In the genomic region with DNA sequence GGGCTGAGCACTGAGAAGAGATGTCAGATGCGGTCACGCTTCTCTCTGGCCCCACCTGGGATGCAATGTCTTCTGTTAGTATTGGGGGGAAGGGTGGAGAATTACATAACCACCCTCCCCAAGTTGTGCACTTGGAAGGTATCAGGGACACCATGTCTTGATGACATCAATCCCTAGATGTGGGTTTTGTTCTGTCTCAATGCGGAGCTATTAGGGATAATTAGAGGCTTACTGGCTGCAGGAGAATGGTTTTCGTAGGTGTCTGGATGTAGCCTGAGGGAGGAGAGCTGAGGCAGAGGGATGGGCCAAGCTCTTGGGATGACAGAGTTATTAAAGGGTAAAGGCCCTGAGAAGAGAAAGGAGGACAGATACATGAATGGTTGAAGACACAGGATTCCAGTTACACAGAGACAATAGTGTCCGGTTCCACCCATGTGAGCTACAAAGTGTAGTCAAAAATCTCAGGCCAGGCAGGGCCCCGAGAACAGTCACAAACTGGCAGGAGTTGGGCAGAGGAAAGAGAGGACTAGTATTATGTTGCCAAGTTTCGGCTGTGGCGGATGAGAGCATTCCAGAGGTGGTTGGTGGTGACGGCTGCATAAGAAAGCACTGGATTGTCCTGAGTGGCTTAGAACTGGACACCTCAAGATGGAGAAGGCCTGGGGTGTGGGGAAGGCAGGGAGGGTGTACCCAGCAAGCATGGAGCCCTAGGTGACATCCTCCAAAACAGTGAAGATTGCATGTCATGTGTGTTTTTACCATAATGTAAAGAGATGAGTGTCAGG, we compare ENCODE assay signal across 33 mouse cellular contexts. TPM values are rescaled to one million over a fixed set of nuclear protein-coding genes. Genes with fewer than 3 reads are reported as not detected.
DNase-seq lines count a peak whose midpoint lies in the region; ATAC-seq and TF ChIP-seq lines count a peak whose summit lies in the region.
"Had no signal": no experiment of that assay in that cellular context is flagged by ENCODE, and none has a peak within 500 bp of the region (broad histone marks: within the 10 kb centered on the region; RNA-seq: fewer than 3 reads in every experiment).

No protein-coding gene starts in this region.

- peaks cover 35% of the 10 kb centered on the region for H3K4me1 ChIP-seq in cerebellum, adult 2 months (ENCODE audit: control insufficient read depth, insufficient read depth, low read length)
- peaks cover 38% of the 10 kb centered on the region for H3K4me1 ChIP-seq in heart, embryonic 15.5 days (replicated peaks)
- H3K4me1 ChIP-seq: embryonic facial prominence, embryonic 13.5 days; hindbrain, embryonic 10.5 days; hindbrain, embryonic 15.5 days; lung, embryonic 15.5 days; stomach, embryonic 15.5 days had no signal

- no peak overlapping the region for H3K4me2 ChIP-seq in heart, embryonic 15.5 days
- H3K4me2 ChIP-seq: embryonic facial prominence, embryonic 13.5 days; hindbrain, embryonic 15.5 days; kidney, embryonic 15.5 days; lung, embryonic 15.5 days; midbrain, embryonic 11.5 days; stomach, embryonic 15.5 days had no signal

- 77% methylated on average over 9 of the region's 9 CpGs for WGBS in cerebellum, adult 2 months
- WGBS in heart, embryonic 15.5 days: 68% methylated on average over 9 of the region's 9 CpGs

- H3K4me3 ChIP-seq in cerebellum, adult 2 months (replicated peaks; ENCODE audit: insufficient read depth, low read depth, low read length): no peak overlapping the region
- H3K4me3 ChIP-seq in heart, embryonic 15.5 days: no peak overlapping the region
- no peak overlapping the region for H3K4me3 ChIP-seq in left cerebral cortex, adult 2 months
- H3K4me3 ChIP-seq: embryonic facial prominence, embryonic 13.5 days; erythroblast, embryonic 14.5 days; hindbrain, embryonic 10.5 days; hindbrain, embryonic 15.5 days; kidney, embryonic 15.5 days; lung, embryonic 15.5 days; stomach, embryonic 15.5 days had no signal

- intact Hi-C loops in heart, postnatal 14 days (cut with DNase I): no loop called here
- intact Hi-C loops in left cerebral cortex, adult 2 months (cut with DNase I): no loop called here
- intact Hi-C loops in left cerebral cortex, postnatal 4 days (cut with DNase I): no loop called here

- peaks cover 14% of the 10 kb centered on the region; the same call in 1 of the 2 replicates for H3K36me3 ChIP-seq in heart, embryonic 15.5 days
- H3K36me3 ChIP-seq: embryonic facial prominence, embryonic 13.5 days; hindbrain, embryonic 10.5 days; hindbrain, embryonic 15.5 days; kidney, embryonic 15.5 days; lung, embryonic 15.5 days; stomach, embryonic 15.5 days had no signal

- no peak for TF ChIP-seq CTCF in cerebellum, adult 2 months (IDR thresholded peaks at IDR 0.05; ENCODE audit: borderline replicate concordance, insufficient read depth, low read depth, low read length)
- TF ChIP-seq CTCF in left cerebral cortex, adult 2 months (IDR thresholded peaks at IDR 0.05): no peak

- H3K9me3 ChIP-seq in heart, embryonic 15.5 days (replicated peaks): no peaks in the 10 kb centered on the region
- H3K9me3 ChIP-seq: hindbrain, embryonic 15.5 days; kidney, embryonic 15.5 days; lung, embryonic 15.5 days; stomach, embryonic 15.5 days had no signal

- H3K9ac ChIP-seq in heart, embryonic 15.5 days: no peak overlapping the region
- H3K9ac ChIP-seq: embryonic facial prominence, embryonic 13.5 days; forebrain, postnatal 0 days; hindbrain, embryonic 15.5 days; kidney, embryonic 15.5 days; liver, embryonic 14.5 days; lung, embryonic 15.5 days; stomach, embryonic 15.5 days had no signal

- TF ChIP-seq POLR2A in cerebellum, adult 2 months (IDR thresholded peaks at IDR 0.05; ENCODE audit: borderline replicate concordance, insufficient read depth, low read length): no peak

- no peak for DNase-seq in cerebellum, adult 2 months
- DNase-seq in cerebellum, adult 9-10 months: no peak
- DNase-seq in heart, postnatal 14 days: no peak
- DNase-seq in left cerebral cortex, adult 2 months (ENCODE audit: extremely low spot score in 1 of 2, low spot score in 2 of 2): no peak
- no peak for DNase-seq in left cerebral cortex, postnatal 4 days
- DNase-seq in right cerebral cortex, adult 18-20 months: peak; percentile 31
- no peak for DNase-seq in right cerebral cortex, postnatal 25 days
- DNase-seq: adrenal gland, adult 2 months; adrenal gland, postnatal 36 days; cerebellum, adult 8-10 months; cerebellum, postnatal 36 days; embryo, embryonic 11 days; forebrain, postnatal 0 days; gastrocnemius, postnatal 36 days; heart, postnatal 10 days; kidney, adult 11 months; kidney, postnatal 36 days; layer of hippocampus, postnatal 36 days; liver had no signal

- H3K27me3 ChIP-seq in cerebellum, adult 2 months (ENCODE audit: control insufficient read depth, insufficient read depth, low read length): no peaks in the 10 kb centered on the region
- H3K27me3 ChIP-seq in heart, embryonic 15.5 days: no peaks in the 10 kb centered on the region
- H3K27me3 ChIP-seq: CH12.LX; embryonic facial prominence, embryonic 13.5 days; hindbrain, embryonic 15.5 days; kidney, embryonic 15.5 days; lung, embryonic 15.5 days; stomach, embryonic 15.5 days had no signal

- ATAC-seq in heart, embryonic 15.5 days (replicated peaks; ENCODE audit: insufficient number of reproducible peaks, insufficient read depth, low FRiP score, low read depth): no peak
- ATAC-seq: activated CD4-positive, CD25-positive, alpha-beta regulatory T cell, adult 4 months; forebrain, postnatal 0 days; inflammation-experienced regulatory T-cells, adult 6 months; midbrain, embryonic 16.5 days had no signal

- peak overlapping the region; percentile 16; the same call in 1 of the 2 replicates for H3K27ac ChIP-seq in cerebellum, adult 2 months (ENCODE audit: insufficient read depth, low read length)
- 0 out of 2 replicates have a peak overlapping the region, but pooled peaks have one; percentile 10 for H3K27ac ChIP-seq in heart, embryonic 15.5 days
- peak overlapping the region; percentile 61 for H3K27ac ChIP-seq in left cerebral cortex, adult 2 months
- H3K27ac ChIP-seq: embryonic facial prominence, embryonic 13.5 days; hindbrain, embryonic 10.5 days; hindbrain, embryonic 15.5 days; kidney, embryonic 15.5 days; liver, embryonic 14.5 days; lung, embryonic 15.5 days; stomach, embryonic 15.5 days had no signal

RNA-seq across cellular contexts. Expression of a gene that starts 14.8 kb away (rescaled TPM):
- polyA plus RNA-seq in cerebellum, adult 2 months (2012; rRNA removed): 55.4 and 55.7 TPM in 2 replicates
- 170 and 195 TPM in 2 replicates for polyA plus RNA-seq in heart, embryonic 15.5 days (2015; fragmentation: Nextera tagmentation; extraction: Ambion mirVana)
- 100 to 1,000 TPM; 279 to 283 TPM for total RNA-seq in heart, postnatal 14 days (2021)
- 10 to 100 TPM; 45.5 to 49.1 TPM for total RNA-seq in left cerebral cortex, adult 2 months (2021)
- 1 to 10 TPM; 2.4 to 3.4 TPM for total RNA-seq in left cerebral cortex, postnatal 4 days (2021)

Comparison
In these comparisons a context has a peak if more than half of its experiments do, and no peak if none do; other contexts are left out.
1. RNA of a gene that starts 14.8 kb away (total RNA-seq): 279 to 283 TPM in heart, postnatal 14 days and 45.5 to 49.1 TPM in left cerebral cortex, adult 2 months; 2.4 to 3.4 TPM in left cerebral cortex, postnatal 4 days; every median in the first group is over 10 times any median in the second.
2. H3K27ac ChIP-seq: peak in every context shown above with its lines; median percentile 61 in left cerebral cortex, adult 2 months; 16 in cerebellum, adult 2 months; 10 in heart, embryonic 15.5 days.